Mouse (Mus musculus): Measurements from ENCODE around the gene Fshr. TPM values are rescaled to one million over a fixed set of nuclear protein-coding genes. Genes with fewer than 3 reads are reported as not detected.

Fshr gene
- polyA plus RNA-seq, 1 experiment from 2014 or later = not detected

- no peak overlapping the region for H3K4me3 ChIP-seq
- H3K27me3 ChIP-seq = no peaks in the 10 kb centered on the region
- no peak overlapping the region for H3K4me2 ChIP-seq
- no peaks in the 10 kb centered on the region for H3K36me3 ChIP-seq
- H3K9me3 ChIP-seq = no peaks in the 10 kb centered on the region
- H3K27ac ChIP-seq = no peak overlapping the region
- H3K9ac ChIP-seq = no peak overlapping the region
- 42% methylated on average over 4 of the region's 4 CpGs for WGBS
- ATAC-seq (ENCODE audit: insufficient number of reproducible peaks, low FRiP score, low TSS enrichment, low read depth) = no peak
- no peaks in the 10 kb centered on the region; the same call in 1 of the 2 replicates for H3K4me1 ChIP-seq
Measured at GRCm38 (mm10) chr17:88938153-88938681, 262.3 kb downstream of the Fshr start.

GRCm38 (mm10) chr17:88937341-88938152, 262.9 kb downstream of the Fshr start:
- H3K27ac ChIP-seq = no peak overlapping the region
- H3K4me3 ChIP-seq = no peak overlapping the region
- 33% methylated on average over 7 of the region's 7 CpGs for WGBS
- no peak overlapping the region for H3K9ac ChIP-seq
- ATAC-seq (ENCODE audit: insufficient number of reproducible peaks, low FRiP score, low TSS enrichment, low read depth) = no peak
- no peaks in the 10 kb centered on the region for H3K36me3 ChIP-seq
- H3K9me3 ChIP-seq = no peaks in the 10 kb centered on the region
- H3K4me1 ChIP-seq = no peaks in the 10 kb centered on the region; the same call in 1 of the 2 replicates
- no peaks in the 10 kb centered on the region for H3K27me3 ChIP-seq
- no peak overlapping the region for H3K4me2 ChIP-seq

GRCm38 (mm10) chr17:88936941-88937340, 263.5 kb downstream of the Fshr start:
- Histone ChIP-seq H3K9me3 (no peaks in the 10 kb centered on the region), H3K4me3 (no peak overlapping the region), H3K4me1 (no peaks in the 10 kb centered on the region; the same call in 1 of the 2 replicates), H3K27me3 (no peaks in the 10 kb centered on the region), H3K36me3 (no peaks in the 10 kb centered on the region), H3K4me2 (no peak overlapping the region), H3K9ac (no peak overlapping the region), H3K27ac (no peak overlapping the region)
- no peak for ATAC-seq (ENCODE audit: insufficient number of reproducible peaks, low FRiP score, low TSS enrichment, low read depth)
- 70% methylated on average over 3 of the region's 3 CpGs for WGBS

Data from limb, embryonic 15.5 days (tissue).